Mouse (Mus musculus): ENCODE data around the gene Nrip2.
A peak's percentile ranks its signal among the peaks of the same experiment; 100 is the strongest.

Gene Nrip2

GRCm38 (mm10) chr6:128399421-128400185, 507 bp downstream of the Nrip2 start:
- DNase-seq = peak; percentile 52

- DNase-seq = no peak
These were observed 5.6 kb downstream of the Nrip2 start for GRCm38 (mm10) chr6:128404708-128405107.

GRCm38 (mm10) chr6:128408544-128409125, 9.5 kb downstream of the Nrip2 start:
- DNase-seq = peak; percentile 17

- no peak for DNase-seq
These were observed 11.2 kb downstream of the Nrip2 start for GRCm38 (mm10) chr6:128410305-128410704.

- peak; percentile 83 for DNase-seq
These were observed 12.0 kb downstream of the Nrip2 start for GRCm38 (mm10) chr6:128411115-128411514.

GRCm38 (mm10) chr6:128416169-128416568, 17.1 kb downstream of the Nrip2 start:
- DNase-seq = no peak

- no peak for DNase-seq
These were observed 19.0 kb downstream of the Nrip2 start for GRCm38 (mm10) chr6:128418076-128418475.

GRCm38 (mm10) chr6:128421036-128421435, 21.9 kb downstream of the Nrip2 start:
- peak; percentile 20 for DNase-seq

GRCm38 (mm10) chr6:128421480-128421879, 22.4 kb downstream of the Nrip2 start:
- DNase-seq = no peak

- no peak for DNase-seq
These were observed 24.6 kb downstream of the Nrip2 start for GRCm38 (mm10) chr6:128423496-128424268.

GRCm38 (mm10) chr6:128424269-128425019, 25.3 kb downstream of the Nrip2 start, which contains the start of gene Itfg2:
Itfg2 (minus strand) TSS chr6:128424931.
- DNase-seq = peak; percentile 97

GRCm38 (mm10) chr6:128425046-128425445, 25.9 kb downstream of the Nrip2 start:
- no peak for DNase-seq

- no peak for DNase-seq
These were observed 28.5 kb downstream of the Nrip2 start for GRCm38 (mm10) chr6:128427571-128427970.

GRCm38 (mm10) chr6:128429300-128429699, 30.2 kb downstream of the Nrip2 start:
- DNase-seq = no peak

GRCm38 (mm10) chr6:128429826-128430225, 30.7 kb downstream of the Nrip2 start:
- DNase-seq = no peak

- DNase-seq = no peak
These were observed 33.3 kb downstream of the Nrip2 start for GRCm38 (mm10) chr6:128432356-128432915.

- no peak for DNase-seq
These were observed 34.5 kb downstream of the Nrip2 start for GRCm38 (mm10) chr6:128433566-128433965.

- DNase-seq = peak; percentile 91
These were observed 36.4 kb downstream of the Nrip2 start for GRCm38 (mm10) chr6:128435474-128435873.

- no peak for DNase-seq
These were observed 37.4 kb downstream of the Nrip2 start for GRCm38 (mm10) chr6:128436356-128437005.

- DNase-seq = no peak
These were observed 38.2 kb downstream of the Nrip2 start for GRCm38 (mm10) chr6:128437288-128437687.

- DNase-seq = peak; percentile 89
These were observed 38.7 kb downstream of the Nrip2 start for GRCm38 (mm10) chr6:128437731-128438316.

Data from kidney, postnatal 14 days (tissue).